ENCODE assay signal across 11 mouse cellular contexts in the genomic region with DNA sequence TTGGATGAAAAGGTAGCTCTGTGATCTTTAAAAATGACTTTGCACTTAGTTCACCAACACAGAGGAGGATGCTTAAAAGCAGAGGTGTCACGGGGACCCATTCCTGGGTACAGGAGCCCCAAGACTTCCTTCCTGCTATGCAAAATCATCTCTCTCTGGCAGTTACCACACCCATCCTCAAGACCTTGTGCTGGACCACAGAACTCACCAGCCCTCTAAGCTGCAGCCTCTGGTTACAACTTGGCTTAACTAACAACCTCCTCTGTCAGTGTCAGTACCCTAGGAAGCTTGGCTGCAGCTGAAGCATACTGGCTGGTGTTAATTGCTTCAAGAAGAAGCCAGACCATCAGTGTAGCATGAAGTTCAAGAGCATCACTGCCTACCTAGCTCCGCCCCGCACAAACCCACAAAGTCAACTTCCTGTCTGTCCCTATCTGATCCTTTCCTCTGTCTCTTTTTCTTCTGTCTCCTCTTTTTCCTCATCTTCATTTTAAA. TPM values are rescaled to one million over a fixed set of nuclear protein-coding genes. Genes with fewer than 3 reads are reported as not detected.
DNase-seq lines count a peak whose midpoint lies in the region; ATAC-seq and TF ChIP-seq lines count a peak whose summit lies in the region.
"Had no signal": no experiment of that assay in that cellular context is flagged by ENCODE, and none has a peak within 500 bp of the region (broad histone marks: within the 10 kb centered on the region; RNA-seq: fewer than 3 reads in every experiment).

No protein-coding gene starts in this region.

- no peak overlapping the region for H3K4me3 ChIP-seq in lung, postnatal 0 days (ENCODE audit: low read depth, low read length)
- H3K4me3 ChIP-seq in embryonic facial prominence, embryonic 10.5 days = no peak overlapping the region

- H3K9ac ChIP-seq in lung, postnatal 0 days (replicated peaks; ENCODE audit: low read depth) = no peak overlapping the region

- H3K4me2 ChIP-seq in lung, postnatal 0 days (replicated peaks; ENCODE audit: low read depth, low read length) = no peak overlapping the region

- H3K27ac ChIP-seq in lung, postnatal 0 days (ENCODE audit: low read length) = no peak overlapping the region
- H3K27ac ChIP-seq in embryonic facial prominence, embryonic 10.5 days (replicated peaks) = peak overlapping the region; percentile 72

- peaks cover 27% of the 10 kb centered on the region for H3K4me1 ChIP-seq in lung, postnatal 0 days (ENCODE audit: insufficient read depth, low read depth, low read length)
- H3K4me1 ChIP-seq in embryonic facial prominence, embryonic 10.5 days = peaks cover 78% of the 10 kb centered on the region

- TF ChIP-seq EP300 in lung, postnatal 0 days (IDR thresholded peaks at IDR 0.05) = no peak

- H3K27me3 ChIP-seq in lung, postnatal 0 days (replicated peaks; ENCODE audit: insufficient read depth, low read length) = no peaks in the 10 kb centered on the region
- H3K27me3 ChIP-seq in embryonic facial prominence, embryonic 10.5 days (replicated peaks; ENCODE audit: low read depth, poor library complexity, severe bottlenecking) = no peaks in the 10 kb centered on the region

- no peaks in the 10 kb centered on the region for H3K9me3 ChIP-seq in lung, postnatal 0 days (ENCODE audit: low read length)
- no peaks in the 10 kb centered on the region for H3K9me3 ChIP-seq in embryonic facial prominence, embryonic 10.5 days

- TF ChIP-seq CTCF in lung, postnatal 0 days (IDR thresholded peaks at IDR 0.05) = no peak

- DNase-seq in lung, postnatal 0 days (ENCODE audit: low spot score) = peak; percentile 30
- no peak for DNase-seq in lung, postnatal 14 days
- peak; percentile 25 for DNase-seq in embryonic facial prominence, embryonic 10.5 days (ENCODE audit: low spot score)
- peak; percentile 84 for DNase-seq in thymus, postnatal 25 days
- no peak for DNase-seq in left cerebral cortex, adult 8-10 months (ENCODE audit: low spot score in 2 of 2)
- no peak for DNase-seq in adrenal gland, postnatal 4 days (ENCODE audit: low spot score in 2 of 2)
- DNase-seq in left cerebral cortex, adult 11 months (ENCODE audit: low spot score) = no peak
- DNase-seq: kidney, adult 8-10 months had no signal

- WGBS in lung, postnatal 0 days = 88% methylated on average over 3 of the region's 3 CpGs
- WGBS in embryonic facial prominence, embryonic 10.5 days = 78% methylated on average over 3 of the region's 3 CpGs

- no peak for ATAC-seq in lung, postnatal 0 days
- ATAC-seq in megakaryocyte progenitor cell, adult 5-6 weeks (replicated peaks; ENCODE audit: poor library complexity) = peak; percentile 47
- ATAC-seq: forebrain, embryonic 14.5 days; midbrain, embryonic 16.5 days had no signal

- no peaks in the 10 kb centered on the region for H3K36me3 ChIP-seq in lung, postnatal 0 days (ENCODE audit: insufficient read depth, low read length)
- H3K36me3 ChIP-seq in embryonic facial prominence, embryonic 10.5 days (replicated peaks) = no peaks in the 10 kb centered on the region

RNA-seq across cellular contexts. Expression of gene Ankrd44, which starts 12.8 kb away (rescaled TPM):
- 16.5 and 17.8 TPM in 2 replicates for polyA plus RNA-seq in lung, postnatal 0 days (2015; fragmentation: Nextera tagmentation; extraction: Ambion mirVana)
- 17.4 and 19.2 TPM in 2 replicates for polyA plus RNA-seq in embryonic facial prominence, embryonic 10.5 days (2016; fragmentation: Nextera tagmentation; extraction: Ambion mirVana)
- total RNA-seq in megakaryocyte progenitor cell, adult 5-6 weeks (2015) = 106 and 110 TPM in 2 replicates
- 69.3 and 69.8 TPM in 2 replicates for total RNA-seq in megakaryocyte progenitor cell, adult 5-6 weeks (2017)
- total RNA-seq in left cerebral cortex, adult 8-10 months (2022) = 10 to 100 TPM; 19.2 to 26.4 (median 23.9) TPM
- total RNA-seq in adrenal gland, postnatal 4 days (2021) = 10 to 100 TPM; 38.2 TPM

Comparison
In these comparisons a context has a peak if more than half of its experiments do, and no peak if none do; other contexts are left out.
1. DNase-seq: peak in lung, postnatal 0 days (single experiment), embryonic facial prominence, embryonic 10.5 days (single experiment) and thymus, postnatal 25 days (single experiment); none in lung, postnatal 14 days (single experiment), left cerebral cortex, adult 8-10 months (0 of 2), adrenal gland, postnatal 4 days (0 of 2) and left cerebral cortex, adult 11 months (single experiment).